Mouse (Mus musculus) megakaryocyte progenitor cell, adult 5-6 weeks (primary cell): ENCODE data around the gene Unkl. TPM values are rescaled to one million over a fixed set of nuclear protein-coding genes. Genes with fewer than 3 reads are reported as not detected.

Experiments used
- ATAC-seq: replicated peaks from 2 replicates; pipeline ENCODE4 v1.8.0; 2016; ENCODE audit warnings: mild to moderate bottlenecking, moderate TSS enrichment, inconsistent platforms; ENCODE audit not compliant: poor library complexity
- total RNA-seq, 2 experiments: library from RNA; stranded (forward) in 1 of 2; stranded (reverse) in 1 of 2; fragments of 157-497, 149-512 nt in 1 of 2; fragments of 200-1000 nt in 1 of 2; gene quantifications; 2 replicates each; pipeline versions ENCODE4 v1.2.3 to v1.2.4; 2015 to 2017

Gene Unkl
- total RNA-seq, 2 experiments from 2014 or later = 6.1 to 8.2 TPM

DNA sequence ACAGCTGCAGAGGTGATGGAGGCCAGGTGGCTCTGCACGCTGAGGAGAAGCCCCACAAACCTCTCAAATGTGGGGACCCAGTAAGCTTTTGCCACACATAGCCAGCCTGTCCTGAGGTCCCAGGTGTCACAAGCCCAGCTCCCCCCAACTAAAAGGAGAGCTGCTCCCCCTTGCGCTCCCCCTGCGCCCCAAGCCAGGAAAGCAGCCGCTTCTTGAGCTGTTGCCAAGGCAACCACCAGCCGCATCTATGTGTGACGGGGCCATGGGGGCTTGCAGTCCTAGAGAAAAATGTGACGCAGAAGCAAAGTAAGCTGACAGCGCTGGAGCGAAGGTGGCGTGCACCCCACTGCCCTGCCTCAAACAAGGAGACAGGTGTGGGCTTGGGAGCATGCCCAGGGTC, 65.6 kb downstream of the Unkl start:
- ATAC-seq = no peak

DNA sequence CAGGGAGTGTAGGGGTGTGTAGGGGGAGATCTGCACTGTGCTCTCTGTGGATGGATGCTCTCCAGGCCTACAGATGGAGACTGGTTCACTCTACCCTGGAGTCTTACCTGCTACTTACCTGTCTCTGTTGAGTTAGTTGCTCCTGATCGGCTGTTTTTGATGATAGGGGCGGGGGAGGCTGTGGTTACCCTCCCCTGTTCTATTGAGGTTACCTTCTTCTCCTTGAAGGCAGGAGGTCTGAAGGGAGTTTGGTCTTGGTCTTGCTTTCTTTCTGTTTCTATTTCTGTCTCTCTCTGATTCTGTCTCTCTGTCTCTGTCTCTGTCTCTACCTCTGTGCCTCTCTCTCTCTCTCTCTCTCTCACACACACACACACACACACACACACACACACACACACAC, 66.9 kb downstream of the Unkl start:
- no peak for ATAC-seq

DNA sequence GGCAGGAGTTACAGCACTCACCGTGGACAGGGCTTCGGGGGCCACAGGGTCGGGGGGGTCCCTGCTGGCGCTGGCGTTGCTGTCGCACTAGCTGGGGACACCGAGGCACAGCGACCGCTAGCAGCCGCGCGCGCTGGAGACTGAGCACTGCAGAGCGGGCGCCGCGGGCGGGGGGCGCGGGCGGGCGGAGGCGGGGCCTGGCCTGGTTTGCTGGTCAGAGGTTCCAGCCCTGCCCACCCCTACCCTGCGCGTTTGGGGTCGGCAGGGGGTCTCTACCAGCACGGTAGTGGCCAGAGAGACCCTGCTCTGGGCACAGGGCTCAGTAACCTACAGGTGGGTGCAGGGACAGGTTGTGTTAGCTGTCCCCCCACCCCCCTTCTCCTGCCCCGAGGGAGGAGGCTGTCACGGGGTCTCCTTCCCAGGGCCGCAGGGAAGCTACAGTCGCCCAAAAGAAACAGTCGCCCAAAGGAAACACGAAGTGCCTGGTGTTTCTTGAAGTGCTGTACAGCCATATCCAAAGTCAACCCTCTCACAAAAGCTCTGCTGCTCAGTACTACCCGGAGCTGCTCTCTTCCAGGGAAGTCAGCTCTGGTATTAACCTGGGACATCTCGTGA, 68.0 kb downstream of the Unkl start, which contains the start of gene Baiap3:
TSS of gene Baiap3 (minus strand) at position 225 of the 615 bp plus-strand sequence.
- no peak for ATAC-seq

DNA sequence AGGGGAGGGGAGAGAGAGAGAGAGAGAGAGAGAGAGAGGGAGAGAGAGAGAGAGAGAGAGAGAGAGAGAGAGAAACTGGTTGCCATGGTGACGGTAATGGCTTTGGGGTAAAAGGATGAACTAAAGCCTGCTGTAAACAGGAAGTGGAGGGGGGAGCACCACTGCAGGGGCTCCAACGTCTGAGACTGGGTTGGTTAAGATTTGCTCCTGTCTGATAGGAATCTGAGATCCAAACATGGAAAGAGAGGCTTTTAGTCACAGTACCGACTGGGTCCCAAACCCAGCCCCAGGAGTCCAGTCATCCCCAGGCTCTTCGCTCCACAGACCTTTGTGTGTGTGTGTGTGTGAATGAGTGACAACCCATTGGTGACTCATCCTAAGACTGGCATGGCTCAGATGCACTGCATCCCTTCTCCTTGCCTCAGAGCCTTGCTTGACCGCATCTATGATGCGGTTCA, 69.6 kb downstream of the Unkl start:
- no peak for ATAC-seq

DNA sequence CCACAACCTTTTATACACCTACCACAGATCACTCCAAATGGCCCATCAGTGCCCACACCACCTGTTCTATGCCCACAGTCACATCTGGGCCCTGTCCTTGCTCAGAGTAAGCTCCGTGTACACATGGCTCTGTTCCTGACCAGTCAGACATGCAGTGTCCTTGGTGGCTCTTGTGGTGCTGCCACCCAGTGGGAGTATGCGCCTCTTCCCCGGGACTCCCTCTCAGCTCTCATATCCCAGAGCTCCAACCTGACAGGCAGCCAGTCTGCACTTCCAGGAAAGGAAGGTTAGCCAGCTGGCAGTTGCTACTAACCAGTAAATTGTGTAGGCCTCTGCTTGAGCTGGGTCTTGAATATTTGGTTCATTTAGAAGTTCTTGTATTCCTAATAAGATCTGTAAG, 76.3 kb downstream of the Unkl start:
- ATAC-seq = no peak; the same call in 1 of the 2 replicates

DNA sequence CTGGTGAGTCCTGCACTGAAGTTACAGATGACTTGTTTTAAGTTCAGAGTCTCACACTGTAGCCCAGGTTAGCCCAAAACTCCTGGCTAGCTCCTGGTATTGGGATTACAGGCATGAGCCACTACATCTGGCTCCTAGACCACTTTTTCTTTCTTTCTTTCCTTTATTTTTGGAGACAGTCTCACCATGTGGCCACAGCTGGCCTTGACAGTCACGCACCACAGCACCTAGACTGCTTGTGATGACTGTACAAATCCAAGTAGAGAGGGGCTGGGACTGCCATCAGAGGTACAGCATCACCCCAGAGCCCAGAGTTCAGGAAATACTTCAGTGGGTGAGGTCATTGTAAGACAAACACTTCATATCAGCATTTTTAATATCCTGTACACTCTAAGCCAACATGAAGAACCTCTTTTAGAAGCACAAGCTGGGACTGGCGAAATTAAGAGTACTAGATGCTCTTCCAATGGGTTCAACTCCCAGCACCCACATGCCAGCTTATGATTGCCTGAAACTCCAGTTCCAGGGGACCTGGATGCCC, 82.7 kb downstream of the Unkl start:
- ATAC-seq = no peak

DNA sequence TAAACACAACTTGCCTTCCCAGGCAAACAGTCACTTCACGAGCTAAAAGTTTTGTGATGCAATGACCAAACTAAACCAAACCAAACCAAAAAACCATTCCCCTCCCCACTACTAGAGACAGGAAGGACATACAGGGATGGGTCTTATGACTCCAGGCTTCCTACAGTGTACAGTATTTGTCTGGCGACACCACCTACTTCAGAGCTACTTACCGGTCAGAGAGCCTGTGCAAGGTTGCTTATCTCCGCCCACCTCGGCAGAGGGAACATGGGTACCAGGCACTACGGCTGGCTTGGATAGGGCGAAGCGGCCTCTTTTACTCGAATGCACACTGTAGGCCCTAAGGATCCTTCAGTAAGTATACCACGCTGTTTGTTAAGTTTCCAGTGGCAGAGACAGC, 84.1 kb downstream of the Unkl start:
- peak; percentile 15; the same call in 1 of the 2 replicates for ATAC-seq

DNA sequence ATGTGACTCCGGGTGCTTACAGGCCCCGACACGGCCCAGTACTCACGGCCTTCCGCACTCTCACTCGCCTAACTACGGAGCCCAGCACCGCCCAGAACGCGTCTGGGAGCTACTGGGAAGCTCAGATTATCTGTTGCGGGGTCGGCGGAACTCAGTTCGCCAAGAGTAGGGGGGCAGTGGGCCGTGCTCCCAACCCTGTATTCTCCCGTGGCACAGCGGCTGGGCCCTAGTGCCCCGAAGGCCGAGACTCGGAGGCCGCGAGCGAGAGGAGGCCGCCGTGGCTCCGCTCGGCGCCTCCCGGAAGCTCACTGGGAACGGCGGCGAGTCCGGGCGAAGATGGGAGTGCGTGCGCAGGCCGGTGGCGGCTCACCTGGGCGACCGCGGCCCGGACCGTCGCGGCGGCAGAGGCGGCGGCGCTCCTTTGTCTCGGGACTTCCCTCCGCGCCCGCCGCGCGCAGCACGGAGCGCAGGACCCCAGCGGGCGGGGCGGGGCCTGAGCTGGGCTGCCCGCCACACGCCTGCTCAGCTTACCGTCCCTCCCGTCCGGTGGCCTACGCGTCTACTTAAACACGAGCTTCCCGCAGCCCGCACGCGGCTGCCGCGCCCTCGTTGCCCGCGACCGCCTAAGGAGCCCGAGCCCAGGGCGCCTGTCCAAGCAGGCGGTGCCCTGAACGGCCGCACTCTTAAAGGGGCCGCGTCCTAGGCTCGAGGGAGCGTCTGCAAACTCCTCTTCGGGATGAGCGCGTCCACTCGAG, 84.9 kb downstream of the Unkl start:
- ATAC-seq = peak; percentile 64

DNA sequence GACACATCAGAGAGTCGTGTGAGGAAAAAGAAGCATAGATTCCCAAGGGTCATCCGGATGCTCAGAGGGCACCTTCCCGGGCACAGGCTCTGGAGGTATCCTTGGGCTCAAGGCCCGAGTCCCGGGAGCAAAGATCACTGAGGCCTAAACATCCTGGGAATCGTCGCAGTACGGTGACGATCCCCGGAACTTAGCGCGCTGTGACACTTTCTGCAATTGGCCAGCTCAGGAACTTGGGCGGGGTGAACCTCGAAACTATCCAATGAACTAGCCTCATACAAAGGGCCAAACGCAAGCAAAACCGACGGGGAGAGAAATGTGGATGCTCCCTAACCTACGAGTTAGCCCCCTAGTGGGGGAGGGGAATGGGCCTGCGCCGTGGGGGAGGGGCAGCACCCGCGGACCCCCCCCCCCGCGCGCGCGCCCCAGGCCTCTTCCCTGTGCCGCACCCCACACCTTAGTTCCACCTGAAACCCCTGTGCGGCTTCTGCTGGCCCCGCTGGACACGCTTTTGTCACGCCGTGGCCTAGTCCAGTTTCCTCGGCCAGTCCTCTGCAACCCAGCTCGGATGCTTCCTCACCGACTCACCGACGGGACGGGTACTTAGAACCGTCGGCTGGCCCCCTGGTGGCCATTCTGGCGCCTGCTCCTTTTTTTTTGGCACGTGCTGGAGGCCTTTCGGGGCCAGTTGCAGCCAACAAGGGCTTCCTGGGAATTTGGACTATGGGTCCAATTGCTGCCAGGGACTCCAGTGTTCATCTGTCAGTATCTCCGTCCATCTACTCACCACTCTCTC, 85.7 kb downstream of the Unkl start:
- ATAC-seq = peak; percentile 84

DNA sequence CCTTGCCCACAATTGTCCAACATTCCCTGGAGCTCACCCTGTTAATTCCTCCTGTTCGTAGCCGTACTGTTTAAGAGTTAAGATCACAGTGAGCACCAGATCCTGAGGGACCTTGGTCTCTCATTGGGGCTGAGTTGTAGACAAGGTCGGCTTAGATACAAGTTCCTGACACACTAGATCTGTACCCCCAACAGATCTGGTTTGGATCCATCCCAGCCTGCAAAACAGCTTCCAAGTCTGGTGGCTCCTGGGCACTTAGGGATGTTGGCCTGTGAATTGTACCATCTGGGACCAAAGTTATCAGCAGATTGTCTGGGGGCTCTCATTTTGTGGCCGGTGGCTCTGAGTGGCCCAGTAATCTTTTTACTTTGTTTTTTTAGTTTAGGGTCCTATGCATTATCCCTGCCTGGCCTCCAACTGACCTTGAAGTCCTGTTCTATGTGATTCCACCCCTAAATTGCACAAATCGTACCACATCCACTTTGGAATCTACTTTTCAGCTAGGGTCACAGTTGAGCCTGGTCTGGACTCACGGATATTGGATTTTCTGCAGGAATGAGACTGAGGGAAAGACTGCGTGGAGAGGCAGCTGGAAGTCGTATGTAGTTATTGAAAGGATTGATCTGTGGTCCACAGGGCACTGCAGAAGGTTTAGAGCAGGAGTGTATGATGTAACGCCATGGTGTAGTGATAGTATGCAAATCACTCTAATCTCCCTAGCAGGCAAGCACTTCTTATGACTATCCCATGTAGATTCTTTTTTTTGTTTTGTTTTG, 86.6 kb downstream of the Unkl start, which contains the start of gene Ube2i:
TSS of gene Ube2i (minus strand) at position 52 of the 776 bp plus-strand sequence.
- ATAC-seq = no peak

DNA sequence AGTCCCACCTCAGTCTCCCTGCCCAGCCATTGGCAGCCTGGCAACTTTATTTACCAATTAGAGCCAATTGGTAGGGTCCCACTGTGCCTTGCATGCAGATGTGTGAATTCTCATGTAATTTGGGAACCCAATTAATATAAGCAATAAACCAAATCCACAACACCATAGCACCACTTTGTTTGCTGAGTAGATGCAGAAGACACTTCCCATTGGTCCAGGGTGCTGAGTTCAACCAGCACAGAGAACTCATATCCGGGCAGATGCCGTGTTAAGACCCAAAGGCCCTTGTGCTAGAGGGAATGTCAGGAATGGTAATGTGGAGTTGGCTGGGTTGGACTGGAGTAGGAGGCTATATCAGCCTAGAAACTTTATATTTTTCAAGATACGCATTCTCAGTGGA, 87.6 kb downstream of the Unkl start:
- ATAC-seq = no peak

DNA sequence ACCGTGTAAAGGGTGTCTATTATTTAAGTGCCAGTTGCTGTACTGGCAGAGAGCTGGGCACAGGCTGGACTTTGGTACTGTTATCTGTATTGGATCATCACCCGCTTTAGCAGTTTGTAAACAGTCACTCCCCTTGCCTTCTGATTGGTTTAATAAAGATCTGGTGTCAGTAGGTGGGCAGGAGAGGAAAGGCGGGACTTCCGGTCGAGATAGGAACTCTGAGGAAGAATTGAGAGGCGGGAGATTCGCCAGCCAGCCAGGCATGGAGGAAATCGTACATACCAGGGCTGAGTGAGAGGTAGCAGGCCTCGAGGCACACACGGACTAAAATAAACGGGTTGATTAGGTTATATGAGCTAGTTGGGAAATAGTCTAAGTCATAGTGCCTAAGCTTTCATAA, 93.9 kb downstream of the Unkl start:
- peak; percentile 96 for ATAC-seq

Other genes with a start within 250 kb of the Unkl start
- gene Jpt2, start 227.7 kb upstream of the Unkl start, total RNA-seq (2015) = 125 and 131 TPM in 2 replicates
- 114 and 116 TPM in 2 replicates for gene Jpt2, start 227.7 kb upstream of the Unkl start, total RNA-seq (2017)
- 21.4 and 21.9 TPM in 2 replicates for gene Cramp1l, start 172.6 kb upstream of the Unkl start, total RNA-seq (2015)
- 7.7 and 8.5 TPM in 2 replicates for gene Cramp1l, start 172.6 kb upstream of the Unkl start, total RNA-seq (2017)
- gene Ift140, start 172.3 kb upstream of the Unkl start, total RNA-seq (2015) = 8.0 and 11.0 TPM in 2 replicates
- gene Ift140, start 172.3 kb upstream of the Unkl start, total RNA-seq (2017) = 20.2 and 20.3 TPM in 2 replicates
- gene Tmem204, start 104.8 kb upstream of the Unkl start, total RNA-seq (2015) = not detected in 2 replicates
- not detected in 2 replicates for gene Tmem204, start 104.8 kb upstream of the Unkl start, total RNA-seq (2017)
- 15.5 and 31.2 TPM in 2 replicates for gene Telo2, start 72.4 kb upstream of the Unkl start, total RNA-seq (2015)
- 28.8 and 35.5 TPM in 2 replicates for gene Telo2, start 72.4 kb upstream of the Unkl start, total RNA-seq (2017)
- not detected in 2 replicates for gene Ptx4, start 67.6 kb upstream of the Unkl start, total RNA-seq (2015)
- gene Ptx4, start 67.6 kb upstream of the Unkl start, total RNA-seq (2017) = not detected in 2 replicates
- 7.3 and 7.8 TPM in 2 replicates for gene Clcn7, start 55.0 kb upstream of the Unkl start, total RNA-seq (2015)
- 8.1 and 9.6 TPM in 2 replicates for gene Clcn7, start 55.0 kb upstream of the Unkl start, total RNA-seq (2017)
- not detected in 2 replicates for gene Ccdc154, start 25.9 kb upstream of the Unkl start, total RNA-seq (2015)
- 0.14 TPM in 1 of 2 replicates, not detected in the other for gene Ccdc154, start 25.9 kb upstream of the Unkl start, total RNA-seq (2017)
- gene Gm38655, start 12.9 kb upstream of the Unkl start, total RNA-seq (2015) = not detected in 2 replicates
- gene Gm38655, start 12.9 kb upstream of the Unkl start, total RNA-seq (2017) = not detected in 2 replicates
- 16.6 and 20.3 TPM in 2 replicates for gene BC003965, start 3.8 kb upstream of the Unkl start, total RNA-seq (2015)
- gene BC003965, start 3.8 kb upstream of the Unkl start, total RNA-seq (2017) = 7.0 and 11.5 TPM in 2 replicates
- gene Gnptg, start 51.7 kb downstream of the Unkl start, total RNA-seq (2015) = 24.3 and 24.4 TPM in 2 replicates
- 17.2 and 20.8 TPM in 2 replicates for gene Gnptg, start 51.7 kb downstream of the Unkl start, total RNA-seq (2017)
- gene Tsr3, start 51.8 kb downstream of the Unkl start, total RNA-seq (2015) = 14.9 and 15.2 TPM in 2 replicates
- 28.1 and 30.7 TPM in 2 replicates for gene Tsr3, start 51.8 kb downstream of the Unkl start, total RNA-seq (2017)
- 1.2 and 3.8 TPM in 2 replicates for gene Baiap3, start 68.0 kb downstream of the Unkl start, total RNA-seq (2015)
- 3.7 and 6.1 TPM in 2 replicates for gene Baiap3, start 68.0 kb downstream of the Unkl start, total RNA-seq (2017)
- 355 and 376 TPM in 2 replicates for gene Ube2i, start 86.2 kb downstream of the Unkl start, total RNA-seq (2015)
- gene Ube2i, start 86.2 kb downstream of the Unkl start, total RNA-seq (2017) = 305 and 308 TPM in 2 replicates
- 18.7 and 31.2 TPM in 2 replicates for gene Prss34, start 110.0 kb downstream of the Unkl start, total RNA-seq (2015)
- gene Prss34, start 110.0 kb downstream of the Unkl start, total RNA-seq (2017) = 4.5 and 23.9 TPM in 2 replicates
- gene Prss28, start 120.2 kb downstream of the Unkl start, total RNA-seq (2015) = not detected in 2 replicates
- not detected in 2 replicates for gene Prss28, start 120.2 kb downstream of the Unkl start, total RNA-seq (2017)
- gene Prss29, start 130.3 kb downstream of the Unkl start, total RNA-seq (2015) = not detected in 2 replicates
- not detected in 2 replicates for gene Prss29, start 130.3 kb downstream of the Unkl start, total RNA-seq (2017)
- gene Tpsab1, start 157.2 kb downstream of the Unkl start, total RNA-seq (2015) = not detected in 2 replicates
- gene Tpsab1, start 157.2 kb downstream of the Unkl start, total RNA-seq (2017) = not detected in 2 replicates
- gene Tpsb2, start 177.9 kb downstream of the Unkl start, total RNA-seq (2015) = not detected in 2 replicates
- gene Tpsb2, start 177.9 kb downstream of the Unkl start, total RNA-seq (2017) = not detected in 2 replicates
- not detected in 2 replicates for gene Tpsg1, start 180.9 kb downstream of the Unkl start, total RNA-seq (2015)
- gene Tpsg1, start 180.9 kb downstream of the Unkl start, total RNA-seq (2017) = not detected in 2 replicates
- gene Cacna1h, start 245.4 kb downstream of the Unkl start, total RNA-seq (2015) = 0.32 TPM in 1 of 2 replicates, not detected in the other
- not detected in 2 replicates for gene Cacna1h, start 245.4 kb downstream of the Unkl start, total RNA-seq (2017)